Mouse (Mus musculus) liver, embryonic 14.5 days (tissue): Measurements from ENCODE around the gene Lrrn1. TPM values are rescaled to one million over a fixed set of nuclear protein-coding genes. Genes with fewer than 3 reads are reported as not detected.

ENCODE experiments used
- ATAC-seq: fragments of 200-750 bp; cut with Nextera tagmentation; 2 replicates; pipeline ENCODE4 v1.8.0; 2017; ENCODE audit warnings: moderate number of reproducible peaks, mild to moderate bottlenecking, moderate library complexity; ENCODE audit not compliant: insufficient read depth
- DNase-seq, 3 experiments: peaks; one replicate each; pipeline ENCODE4 v3.0.0-alpha.2; 2012 to 2013; ENCODE audit warnings: low read depth in 3 of 3, low spot score in 3 of 3
- H3K27ac ChIP-seq: fragments of 300-500 bp; sonication (generic); 2 replicates; pipeline ENCODE4 v1.5.1; 2014; ENCODE audit warnings: moderate library complexity, mild to moderate bottlenecking, control low read depth, inconsistent platforms
- H3K27me3 ChIP-seq: fragments of 300-500 bp; sonication (generic); 2 replicates; pipeline ENCODE4 v1.6.1; 2014; ENCODE audit warnings: mild to moderate bottlenecking, low read length, moderate library complexity; ENCODE audit not compliant: control insufficient read depth, insufficient read depth
- H3K36me3 ChIP-seq: fragments of 300-500 bp; sonication (generic); replicated peaks from 2 replicates; pipeline ENCODE4 v1.6.1; 2014; ENCODE audit warnings: low read depth; ENCODE audit not compliant: control insufficient read depth, insufficient read depth
- H3K4me1 ChIP-seq, 2 experiments: fragments of 200-500 bp in 1 of 2; fragments of 300-500 bp in 1 of 2; sonication (generic) in 1 of 2; replicated peaks; 2 replicates each; pipeline ENCODE4 v1.6.1; 2012 to 2014; ENCODE audit warnings: antibody characterized with exemption in 1 of 2, inconsistent platforms in 1 of 2, low read length in 1 of 2; ENCODE audit not compliant: control insufficient read depth in 2 of 2, insufficient read depth in 2 of 2
- H3K4me2 ChIP-seq: fragments of 300-500 bp; sonication (generic); 2 replicates; pipeline ENCODE4 v1.6.1; 2014; ENCODE audit warnings: low read depth, mild to moderate bottlenecking, control low read depth, moderate library complexity
- H3K4me3 ChIP-seq, 2 experiments: fragments of 200-500 bp in 1 of 2; fragments of 300-500 bp in 1 of 2; sonication (generic) in 1 of 2; 2 replicates each; pipeline ENCODE4 v1.5.1; 2012 to 2014; ENCODE audit warnings: low read depth in 2 of 2, low read length in 2 of 2, mild to moderate bottlenecking in 2 of 2, control low read depth in 1 of 2, inconsistent platforms in 1 of 2, moderate library complexity in 1 of 2; ENCODE audit not compliant: insufficient read depth in 1 of 2
- H3K9ac ChIP-seq: fragments of 300-500 bp; sonication (generic); replicated peaks from 2 replicates; pipeline ENCODE4 v1.6.1; 2014; ENCODE audit warnings: mild to moderate bottlenecking, control low read depth, moderate library complexity
- H3K9me3 ChIP-seq: fragments of 300-500 bp; sonication (generic); 2 replicates; pipeline ENCODE4 v1.6.1; 2016; ENCODE audit warnings: low read length, mixed read lengths; ENCODE audit not compliant: control insufficient read depth
- CTCF ChIP-seq: IDR thresholded peaks from 2 replicates; pipeline ENCODE4 v1.5.1; 2016; ENCODE audit warnings: antibody characterized with exemption, low read depth, control low read depth
- EP300 ChIP-seq: IDR thresholded peaks from 2 replicates; pipeline ENCODE4 v1.6.1; 2016; ENCODE audit warnings: antibody characterized with exemption, low read depth
- WGBS: fragments of 180-500 bp; shearing (Covaris S2); extraction: QIAGEN DNeasy Blood & Tissue Kit; methylation state at CpG from one replicate; pipeline ENCODE4 v1.1.7; 2014; ENCODE audit not compliant: insufficient replicate concordance; 5-methylcytosine and 5-hydroxymethylcytosine counted together
- polyA plus RNA-seq, 2 experiments: library from polyadenylated mRNA; depleted of rRNA in 1 of 2; stranded (reverse) in 1 of 2; unstranded in 1 of 2; fragments of >200 nt; fragmentation: Nextera tagmentation in 1 of 2; extraction: Ambion mirVana in 1 of 2; gene quantifications; 2 replicates each; pipeline versions ENCODE4 v1.2.1 to v1.2.3; 2012 to 2014

The Lrrn1 gene
- polyA plus RNA-seq, 2 experiments = 0.09 to 0.11 TPM

DNA sequence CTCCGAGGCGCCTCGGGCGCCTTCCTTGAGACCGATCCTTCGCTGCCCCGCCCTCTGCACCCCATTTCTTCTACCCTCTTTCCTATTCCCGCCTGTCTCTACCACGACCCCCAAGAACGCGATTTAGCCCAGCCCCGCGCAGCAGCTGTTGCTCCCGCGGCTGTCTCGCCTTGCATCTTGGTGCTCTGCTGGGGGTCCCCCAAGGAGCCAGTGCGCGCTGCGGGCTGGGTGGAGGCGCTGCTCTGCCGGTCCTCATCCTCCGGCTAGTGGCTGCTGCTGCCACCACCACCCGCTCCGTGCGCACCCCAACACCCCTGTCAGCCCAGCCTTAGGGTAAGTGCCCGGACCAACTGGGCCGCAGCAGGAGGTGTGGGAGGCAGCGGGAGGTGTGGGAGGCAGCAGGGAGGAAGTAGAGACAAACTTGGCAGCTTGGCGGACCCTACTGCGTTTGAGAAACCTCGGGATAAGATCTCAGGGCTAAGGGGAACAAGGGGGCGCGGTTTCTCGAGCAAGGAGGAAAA, 403 bp downstream of the Lrrn1 start:
- H3K27ac ChIP-seq = no peak overlapping the region
- peak overlapping the region; percentile 37; the same call in 1 of the 2 replicates for H3K4me2 ChIP-seq
- H3K27me3 ChIP-seq = peaks cover 12% of the 10 kb centered on the region
- H3K9me3 ChIP-seq = no peaks in the 10 kb centered on the region
- WGBS = under 1% methylated on average over 33 of the region's 34 CpGs
- no peaks in the 10 kb centered on the region for H3K4me1 ChIP-seq
- H3K4me3 ChIP-seq = peak overlapping the region; percentile 8 to 20; a peak in 1 of 4 replicates
- DNase-seq (no peak), ATAC-seq (no peak)
- TF ChIP-seq EP300 (no peak), CTCF (no peak)
- H3K36me3 ChIP-seq = no peaks in the 10 kb centered on the region
- no peak overlapping the region for H3K9ac ChIP-seq

DNA sequence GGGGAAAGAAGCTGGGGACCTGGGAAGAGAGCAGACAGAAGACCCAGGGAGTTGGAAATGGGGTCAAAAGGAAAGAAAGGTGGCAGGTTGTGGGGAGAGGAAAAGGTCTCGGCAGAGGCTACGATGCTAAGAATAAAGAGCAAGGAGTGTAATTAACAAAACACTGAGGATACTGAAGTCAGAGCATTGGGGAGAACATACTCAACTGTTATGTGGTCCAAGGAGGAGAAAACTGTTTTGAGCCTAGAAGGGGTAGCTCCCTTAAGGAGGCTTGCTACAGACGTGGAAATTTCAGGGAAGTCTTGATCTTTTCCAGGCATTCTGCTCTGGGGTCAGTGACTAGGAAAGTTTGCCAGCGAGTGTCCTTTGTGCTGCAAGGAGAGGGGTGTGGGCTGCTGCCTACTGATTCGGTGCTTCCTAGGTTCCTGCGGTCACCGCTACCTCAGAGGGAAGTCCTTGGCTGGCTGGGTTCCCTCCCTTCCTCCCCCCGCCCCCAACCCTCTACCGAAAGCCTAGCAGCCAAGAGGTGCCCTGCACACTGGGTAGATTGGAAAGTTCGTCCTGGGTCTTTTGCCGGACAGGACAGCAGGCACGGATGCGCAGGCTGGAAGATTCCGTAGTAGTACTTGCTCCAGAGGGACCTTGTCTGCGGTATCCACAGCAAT, 1.2 kb downstream of the Lrrn1 start:
- no peaks in the 10 kb centered on the region for H3K4me1 ChIP-seq
- 3% methylated on average over 15 of the region's 15 CpGs for WGBS
- no peak overlapping the region for H3K4me2 ChIP-seq
- H3K9me3 ChIP-seq = no peaks in the 10 kb centered on the region
- no peak for DNase-seq
- H3K27me3 ChIP-seq = peaks cover 12% of the 10 kb centered on the region
- no peak overlapping the region for H3K9ac ChIP-seq
- H3K4me3 ChIP-seq = no peak overlapping the region
- no peak for ATAC-seq
- no peak for TF ChIP-seq CTCF
- TF ChIP-seq EP300 = no peak
- H3K27ac ChIP-seq = no peak overlapping the region
- H3K36me3 ChIP-seq = no peaks in the 10 kb centered on the region

DNA sequence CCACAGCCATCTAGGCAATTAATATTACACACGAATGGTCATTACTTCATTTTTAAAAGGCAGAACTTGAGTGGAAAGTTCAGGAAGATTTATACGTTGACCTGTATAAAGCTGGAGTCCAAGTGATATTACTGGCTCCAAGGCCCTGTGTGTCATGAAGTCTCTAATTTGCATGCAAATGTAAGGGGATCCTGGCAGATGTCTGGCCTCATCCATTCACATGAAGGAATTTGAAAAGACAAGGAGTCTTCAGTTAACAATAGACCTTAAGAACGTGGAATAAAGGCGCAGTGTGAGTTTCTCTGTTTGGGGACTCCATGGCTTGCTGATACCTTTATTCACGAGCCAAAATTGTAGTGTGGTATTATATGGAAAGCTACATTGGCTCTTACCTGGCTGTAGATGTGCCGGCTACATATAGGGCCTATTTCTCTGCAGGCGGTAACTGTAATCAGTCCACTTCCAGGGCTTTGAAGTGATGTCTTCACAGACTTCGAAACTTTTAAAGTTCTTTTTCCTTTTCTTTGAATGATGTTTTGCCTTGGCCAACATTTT, 2.0 kb downstream of the Lrrn1 start:
- no peak for ATAC-seq
- WGBS = 43% methylated on average over 8 of the region's 8 CpGs
- TF ChIP-seq EP300 = no peak
- TF ChIP-seq CTCF = no peak

DNA sequence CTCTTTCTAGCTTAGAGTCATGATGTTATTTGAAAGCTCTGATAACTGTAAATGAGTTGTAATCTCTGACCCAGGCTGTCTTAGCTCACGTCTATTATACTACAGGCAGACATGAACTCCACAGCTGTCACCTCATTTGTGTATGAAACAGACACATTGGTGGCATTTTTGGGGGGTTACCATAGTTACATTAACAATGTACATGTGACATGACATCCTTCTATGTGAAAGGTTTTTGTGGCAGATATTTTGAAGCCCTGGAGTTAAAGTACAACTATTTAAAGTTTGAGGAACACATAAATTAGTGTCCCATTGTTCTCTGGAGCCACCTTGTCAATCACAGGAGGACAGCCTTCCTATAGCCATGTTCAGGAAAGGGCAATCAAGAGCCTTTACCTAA, 5.0 kb downstream of the Lrrn1 start:
- Histone ChIP-seq H3K27ac (no peak overlapping the region), H3K27me3 (peaks cover 9% of the 10 kb centered on the region), H3K4me3 (no peak overlapping the region), H3K9ac (no peak overlapping the region), H3K4me1 (no peaks in the 10 kb centered on the region), H3K9me3 (no peaks in the 10 kb centered on the region), H3K36me3 (no peaks in the 10 kb centered on the region), H3K4me2 (no peak overlapping the region)
- 29% methylated on average over 1 of the region's 1 CpGs for WGBS
- DNase-seq (no peak), ATAC-seq (no peak)
- TF ChIP-seq CTCF (no peak), EP300 (no peak)

More for the DNA sequence above, 2.0 kb downstream of the Lrrn1 start:
- no peaks in the 10 kb centered on the region for H3K9me3 ChIP-seq
- H3K27me3 ChIP-seq = peaks cover 12% of the 10 kb centered on the region
- H3K27ac ChIP-seq = no peak overlapping the region
- no peak overlapping the region for H3K4me2 ChIP-seq
- H3K4me3 ChIP-seq = no peak overlapping the region
- no peaks in the 10 kb centered on the region for H3K4me1 ChIP-seq
- H3K9ac ChIP-seq = no peak overlapping the region
- H3K36me3 ChIP-seq = no peaks in the 10 kb centered on the region
- DNase-seq = no peak

DNA sequence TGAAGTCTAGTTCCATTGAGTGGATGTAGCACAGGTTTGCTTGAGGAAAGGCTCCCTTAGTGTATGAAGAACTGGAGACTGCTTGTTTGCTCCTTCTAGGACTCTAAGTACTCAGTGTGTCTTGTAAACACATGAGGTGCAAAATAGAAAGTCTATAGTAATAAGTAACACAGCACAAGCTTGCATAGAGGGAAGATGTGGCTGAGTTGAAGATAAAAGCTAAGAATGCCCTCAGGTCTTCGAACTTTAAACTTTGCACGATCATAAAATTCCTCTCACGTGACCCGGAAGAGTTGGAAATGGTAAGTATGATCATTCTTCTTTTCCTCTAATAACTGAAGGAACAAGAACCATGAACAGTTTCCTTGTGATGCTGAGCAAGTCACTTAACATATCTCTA, 7.1 kb downstream of the Lrrn1 start:
- no peak overlapping the region for H3K27ac ChIP-seq
- DNase-seq (no peak), ATAC-seq (no peak)
- no peak overlapping the region for H3K4me2 ChIP-seq
- TF ChIP-seq EP300 (no peak), CTCF (no peak)
- 64% methylated on average over 4 of the region's 4 CpGs for WGBS
- H3K36me3 ChIP-seq = no peaks in the 10 kb centered on the region
- no peaks in the 10 kb centered on the region for H3K4me1 ChIP-seq
- no peak overlapping the region for H3K4me3 ChIP-seq
- H3K9me3 ChIP-seq = no peaks in the 10 kb centered on the region
- H3K9ac ChIP-seq = no peak overlapping the region
- H3K27me3 ChIP-seq = no peaks in the 10 kb centered on the region
